Mouse (Mus musculus) embryonic fibroblast, embryonic 13.5 days (primary cell): ENCODE results near the gene Utp6. TPM values are rescaled to one million over a fixed set of nuclear protein-coding genes. Genes with fewer than 3 reads are reported as not detected.

Experiments used
- H3K27ac ChIP-seq: 2 replicates; pipeline ENCODE4 v1.5.1; 2012; ENCODE audit warnings: low read length, control low read depth, inconsistent platforms; ENCODE audit not compliant: insufficient read depth
- H3K4me1 ChIP-seq: 2 replicates; pipeline ENCODE4 v1.6.1; 2011; ENCODE audit warnings: low read length; ENCODE audit not compliant: control insufficient read depth, insufficient read depth
- H3K4me3 ChIP-seq: 2 replicates; pipeline ENCODE4 v1.5.1; 2011; ENCODE audit warnings: mild to moderate bottlenecking, control low read depth, low read length; ENCODE audit not compliant: insufficient read depth
- CTCF ChIP-seq: IDR thresholded peaks from 2 replicates; pipeline ENCODE4 v1.5.1; 2011; ENCODE audit warnings: mild to moderate bottlenecking, control low read depth, low read length, moderate library complexity, borderline replicate concordance; ENCODE audit not compliant: insufficient read depth
- POLR2A ChIP-seq: IDR thresholded peaks from 2 replicates; pipeline ENCODE4 v1.6.1; 2011; ENCODE audit warnings: low read depth, mild to moderate bottlenecking, control low read depth, low read length, moderate library complexity
- polyA plus RNA-seq: library from polyadenylated mRNA; stranded (reverse); fragments of >200 nt; gene quantifications from 2 replicates; pipeline ENCODE4 v1.2.4, GENCODE M21; 2011; ENCODE audit warnings: low read depth; ENCODE audit not compliant: missing spikeins, insufficient read length

Utp6 gene
- polyA plus RNA-seq, 1 experiment = 38.4 TPM

DNA sequence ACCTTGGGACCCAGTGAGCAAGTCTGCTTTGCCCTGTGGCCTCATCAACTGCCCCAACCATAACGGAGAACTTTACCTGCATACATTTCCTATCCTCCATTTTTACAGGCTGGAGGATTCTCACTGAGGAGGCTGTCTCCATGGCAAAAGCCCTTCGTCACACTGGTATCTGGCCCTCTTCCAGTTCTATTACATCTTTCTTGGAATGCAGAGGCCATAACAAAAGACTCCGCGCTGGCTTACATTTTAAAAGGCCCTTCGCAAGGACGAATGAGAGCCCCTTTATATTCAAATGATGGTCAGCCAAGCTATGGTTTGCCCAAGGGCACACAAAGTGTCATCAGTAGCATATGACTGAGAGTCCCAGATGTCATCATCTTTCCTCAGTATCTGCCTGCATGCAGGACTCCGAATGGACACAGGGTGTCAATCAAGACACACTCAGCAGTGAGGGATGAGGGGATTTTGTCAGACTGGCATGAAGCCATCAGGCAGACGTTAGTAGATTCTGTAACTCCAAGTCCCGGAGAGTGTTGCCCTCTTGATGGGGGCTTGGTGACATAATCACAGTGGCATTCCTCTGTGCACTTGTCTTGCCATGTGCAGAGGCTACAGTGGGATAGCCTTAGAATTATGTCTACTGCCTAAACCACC lies 46.4 kb downstream of the Utp6 start:
- H3K4me1 ChIP-seq = no peaks in the 10 kb centered on the region; the same call in 1 of the 2 replicates
- TF ChIP-seq POLR2A = no peak
- TF ChIP-seq CTCF = no peak
- no peak overlapping the region for H3K4me3 ChIP-seq
- H3K27ac ChIP-seq = no peak overlapping the region

GRCm38 (mm10) chr11:79908600-79909483 lies 53.3 kb downstream of the Utp6 start:
- Histone ChIP-seq H3K4me1 (peaks cover 8% of the 10 kb centered on the region), H3K4me3 (no peak overlapping the region), H3K27ac (peak overlapping the region; percentile 48)
- TF ChIP-seq POLR2A (no peak), CTCF (no peak)

DNA sequence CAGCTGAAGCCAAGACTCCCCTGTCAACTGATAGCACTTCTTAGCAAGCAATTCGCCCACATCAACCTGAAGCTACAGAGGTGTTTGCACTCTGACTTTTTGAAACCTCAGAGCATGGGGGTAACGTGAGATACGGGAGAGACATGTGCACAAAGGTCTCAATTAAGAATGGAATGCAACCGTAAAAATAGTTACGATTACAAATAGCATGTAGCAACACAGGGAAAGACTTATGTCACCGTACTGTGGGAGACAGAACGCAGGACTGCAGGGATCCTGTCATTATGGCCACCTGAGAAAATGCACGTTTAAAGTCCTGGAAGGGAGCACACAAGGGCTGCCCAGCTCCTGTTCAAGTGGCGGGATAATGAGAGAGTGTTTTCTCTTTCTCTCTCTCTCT lies 55.3 kb downstream of the Utp6 start:
- no peak overlapping the region for H3K27ac ChIP-seq
- H3K4me3 ChIP-seq = no peak overlapping the region
- peaks cover 8% of the 10 kb centered on the region; the same call in 1 of the 2 replicates for H3K4me1 ChIP-seq
- TF ChIP-seq POLR2A = no peak
- no peak for TF ChIP-seq CTCF

DNA sequence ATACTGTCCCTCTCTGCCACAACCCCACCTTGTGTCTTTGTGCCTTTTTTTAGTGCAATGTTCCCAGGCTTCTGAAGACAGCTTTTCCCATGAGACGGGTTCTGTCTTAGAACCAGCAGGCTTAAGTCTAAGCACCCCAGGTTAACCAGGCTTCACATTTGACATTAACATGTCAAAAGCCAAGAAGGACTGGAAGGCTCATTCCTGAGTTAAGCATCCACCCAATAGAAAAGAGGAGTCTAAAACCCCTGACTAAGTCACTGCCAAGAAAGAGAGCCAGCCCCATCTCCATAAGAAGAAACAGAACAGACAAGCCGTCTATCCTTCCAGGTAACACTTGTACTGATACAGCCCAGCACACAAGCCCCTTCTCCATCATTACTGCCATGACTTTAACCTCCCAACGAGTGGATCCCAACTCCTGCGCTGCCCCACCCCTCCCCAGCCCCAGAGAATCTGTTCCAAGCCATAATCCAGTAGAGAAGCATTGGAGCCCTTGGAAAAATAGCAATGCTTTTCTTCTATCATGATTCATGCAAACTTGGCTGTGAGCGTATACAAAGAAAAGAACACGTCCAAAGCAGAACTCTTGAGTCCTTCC lies 59.2 kb downstream of the Utp6 start:
- no peak overlapping the region for H3K4me3 ChIP-seq
- H3K4me1 ChIP-seq = peaks cover 16% of the 10 kb centered on the region; the same call in 1 of the 2 replicates
- no peak overlapping the region; the same call in 1 of the 2 replicates for H3K27ac ChIP-seq
- TF ChIP-seq POLR2A (no peak), CTCF (no peak)

DNA sequence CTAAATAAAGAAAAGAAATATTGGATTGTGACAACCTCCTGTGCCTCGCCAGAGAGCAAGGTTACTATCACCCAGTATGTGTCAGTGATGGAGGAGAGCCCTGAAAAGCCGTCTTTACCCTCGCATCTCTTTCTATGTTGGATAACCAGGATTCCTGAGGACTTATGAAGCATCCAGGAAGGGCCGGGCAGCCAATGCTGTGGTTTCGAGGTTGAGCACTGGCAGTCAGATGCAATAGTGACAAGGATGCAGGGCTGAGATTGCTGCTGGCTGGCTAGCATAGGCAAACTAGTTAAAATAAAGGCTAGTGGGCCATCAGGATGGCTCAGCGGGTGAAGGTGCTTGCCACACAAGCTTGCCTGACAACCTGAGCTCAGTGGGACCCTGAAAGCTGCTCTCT lies 61.0 kb downstream of the Utp6 start:
- no peak overlapping the region for H3K4me3 ChIP-seq
- peaks cover 12% of the 10 kb centered on the region; the same call in 1 of the 2 replicates for H3K4me1 ChIP-seq
- H3K27ac ChIP-seq = peak overlapping the region; percentile 74; the same call in 1 of the 2 replicates
- TF ChIP-seq POLR2A = no peak

GRCm38 (mm10) chr11:79892259-79892658 lies 69.9 kb downstream of the Utp6 start:
- Histone ChIP-seq H3K27ac (no peak overlapping the region), H3K4me3 (no peak overlapping the region), H3K4me1 (no peaks in the 10 kb centered on the region)
- TF ChIP-seq CTCF = no peak
- TF ChIP-seq POLR2A = no peak

DNA sequence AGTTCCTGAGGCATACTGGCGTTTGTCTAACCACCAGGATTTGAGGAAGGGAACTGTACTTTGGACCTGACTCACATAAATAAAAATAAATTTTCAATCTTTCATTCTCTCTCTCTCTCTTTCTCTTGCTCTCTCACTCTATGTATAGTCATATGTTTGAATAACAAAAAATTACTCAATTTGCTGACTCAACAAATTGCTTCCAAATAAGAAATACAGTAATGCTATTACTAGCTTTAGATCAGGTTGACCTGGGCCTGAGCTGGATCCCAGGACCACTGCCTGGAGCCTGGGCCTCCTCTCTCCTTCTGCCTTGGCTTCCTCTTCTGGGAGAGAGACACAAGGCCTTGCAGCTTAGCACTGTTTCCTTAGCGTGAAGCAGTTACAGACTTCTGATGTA lies 71.4 kb downstream of the Utp6 start:
- H3K4me3 ChIP-seq = no peak overlapping the region
- no peak for TF ChIP-seq CTCF
- no peak for TF ChIP-seq POLR2A
- H3K4me1 ChIP-seq = no peaks in the 10 kb centered on the region
- no peak overlapping the region for H3K27ac ChIP-seq

GRCm38 (mm10) chr11:79886961-79887360 lies 75.2 kb downstream of the Utp6 start:
- H3K4me3 ChIP-seq = no peak overlapping the region
- TF ChIP-seq CTCF (no peak), POLR2A (no peak)
- H3K4me1 ChIP-seq = no peaks in the 10 kb centered on the region
- H3K27ac ChIP-seq = no peak overlapping the region; the same call in 1 of the 2 replicates

DNA sequence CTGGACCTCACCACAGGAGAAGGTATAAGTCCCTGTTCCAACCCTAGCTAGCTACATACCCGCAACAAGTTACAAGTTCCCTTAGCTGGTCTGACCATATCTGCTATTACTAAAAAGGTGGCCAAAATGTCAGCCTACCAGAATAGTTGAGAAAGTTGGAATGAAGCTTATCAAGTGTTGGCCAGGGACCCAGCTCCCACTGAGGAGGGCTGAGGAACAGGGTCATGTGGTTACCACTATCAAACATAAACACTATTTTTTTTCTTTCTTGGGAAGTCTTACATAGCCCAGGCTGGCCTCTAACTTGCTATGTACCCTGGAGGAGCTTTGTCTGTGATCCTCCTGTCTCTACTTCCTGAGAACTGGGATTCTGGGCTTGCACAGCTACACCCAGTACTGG lies 75.8 kb downstream of the Utp6 start:
- H3K4me3 ChIP-seq = no peak overlapping the region
- H3K27ac ChIP-seq = no peak overlapping the region
- H3K4me1 ChIP-seq = no peaks in the 10 kb centered on the region
- TF ChIP-seq POLR2A (no peak), CTCF (no peak)
